Mouse (Mus musculus): ENCODE data around the gene Coq9. TPM values are rescaled to one million over a fixed set of nuclear protein-coding genes. Genes with fewer than 3 reads are reported as not detected.

Gene Coq9
- polyA plus RNA-seq, 1 experiment from 2014 or later = 45.5 TPM

GRCm38 (mm10) chr8:94869146-94869545, 31.0 kb downstream of the Coq9 start:
- DNase-seq (ENCODE audit: low spot score) = no peak

GRCm38 (mm10) chr8:94870003-94870402, 31.9 kb downstream of the Coq9 start:
- no peak for DNase-seq (ENCODE audit: low spot score)

GRCm38 (mm10) chr8:94870474-94871107, 32.5 kb downstream of the Coq9 start:
- no peak for DNase-seq (ENCODE audit: low spot score)

- peak; percentile 25 for DNase-seq (ENCODE audit: low spot score)
Measured at GRCm38 (mm10) chr8:94871108-94871894, 33.2 kb downstream of the Coq9 start.

- no peak for DNase-seq (ENCODE audit: low spot score)
Measured at GRCm38 (mm10) chr8:94872156-94872555, 34.0 kb downstream of the Coq9 start.

- DNase-seq (ENCODE audit: low spot score) = no peak
Measured at GRCm38 (mm10) chr8:94872576-94872975, 34.5 kb downstream of the Coq9 start.

GRCm38 (mm10) chr8:94874358-94874757, 36.2 kb downstream of the Coq9 start:
- peak; percentile 73 for DNase-seq (ENCODE audit: low spot score)

GRCm38 (mm10) chr8:94875096-94875870, 37.2 kb downstream of the Coq9 start:
- no peak for DNase-seq (ENCODE audit: low spot score)

- DNase-seq (ENCODE audit: low spot score) = no peak
Measured at GRCm38 (mm10) chr8:94875871-94876150, 37.7 kb downstream of the Coq9 start.

- DNase-seq (ENCODE audit: low spot score) = peak; percentile 75
Measured at GRCm38 (mm10) chr8:94876197-94876730, 38.1 kb downstream of the Coq9 start, which contains the start of gene Dok4. Gene Dok4, minus strand, starts transcription at chr8:94876330.

GRCm38 (mm10) chr8:94876820-94877219, 38.7 kb downstream of the Coq9 start:
- no peak for DNase-seq (ENCODE audit: low spot score)

- DNase-seq (ENCODE audit: low spot score) = no peak
Measured at GRCm38 (mm10) chr8:94880742-94881141, 42.6 kb downstream of the Coq9 start.

- DNase-seq (ENCODE audit: low spot score) = no peak
Measured at GRCm38 (mm10) chr8:94888383-94889036, 50.4 kb downstream of the Coq9 start.

GRCm38 (mm10) chr8:94892917-94893316, 54.8 kb downstream of the Coq9 start:
- no peak for DNase-seq (ENCODE audit: low spot score)

GRCm38 (mm10) chr8:94899262-94899661, 61.1 kb downstream of the Coq9 start:
- DNase-seq (ENCODE audit: low spot score) = no peak

GRCm38 (mm10) chr8:94900617-94901016, 62.5 kb downstream of the Coq9 start:
- no peak for DNase-seq (ENCODE audit: low spot score)

- no peak for DNase-seq (ENCODE audit: low spot score)
Measured at GRCm38 (mm10) chr8:94901031-94901430, 62.9 kb downstream of the Coq9 start.

GRCm38 (mm10) chr8:94903709-94904108, 65.6 kb downstream of the Coq9 start:
- no peak for DNase-seq (ENCODE audit: low spot score)

Measured in thymus, postnatal 0 days (tissue).